Mouse (Mus musculus) hindbrain, embryonic 15.5 days (tissue): ENCODE measurements around the gene St8sia1. TPM values are rescaled to one million over a fixed set of nuclear protein-coding genes. Genes with fewer than 3 reads are reported as not detected.

Experiments used
- ATAC-seq: fragments of 200-750 bp; cut with Nextera tagmentation; 2 replicates; pipeline ENCODE4 v1.8.0; 2017; ENCODE audit warnings: low read depth, moderate number of reproducible peaks, moderate TSS enrichment; ENCODE audit not compliant: low FRiP score
- H3K27ac ChIP-seq: fragments of 300-500 bp; sonication (generic); replicated peaks from 2 replicates; pipeline ENCODE4 v1.5.1; 2015; ENCODE audit warnings: mild to moderate bottlenecking, inconsistent platforms
- H3K27me3 ChIP-seq: fragments of 300-500 bp; sonication (generic); 2 replicates; pipeline ENCODE4 v1.6.1; 2015; ENCODE audit warnings: control low read depth, inconsistent platforms
- H3K36me3 ChIP-seq: fragments of 300-500 bp; sonication (generic); 2 replicates; pipeline ENCODE4 v1.6.1; 2015; ENCODE audit warnings: control low read depth, inconsistent platforms
- H3K4me1 ChIP-seq: fragments of 300-500 bp; sonication (generic); replicated peaks from 2 replicates; pipeline ENCODE4 v1.6.1; 2015; ENCODE audit warnings: control low read depth, inconsistent platforms
- H3K4me2 ChIP-seq: fragments of 300-500 bp; sonication (generic); 2 replicates; pipeline ENCODE4 v1.6.1; 2015; ENCODE audit warnings: moderate library complexity, mild to moderate bottlenecking, inconsistent platforms
- H3K4me3 ChIP-seq: fragments of 300-500 bp; sonication (generic); 2 replicates; pipeline ENCODE4 v1.5.1; 2015; ENCODE audit warnings: mild to moderate bottlenecking, inconsistent platforms
- H3K9ac ChIP-seq: fragments of 300-500 bp; sonication (generic); 2 replicates; pipeline ENCODE4 v1.6.1; 2015; ENCODE audit warnings: inconsistent platforms
- H3K9me3 ChIP-seq: fragments of 300-500 bp; sonication (generic); 2 replicates; pipeline ENCODE4 v1.6.1; 2016; ENCODE audit warnings: control low read depth, inconsistent platforms
- WGBS: fragments of 180-500 bp; shearing (Covaris S2); methylation state at CpG from one replicate; pipeline ENCODE4 v1.1.7; 2015; 5-methylcytosine and 5-hydroxymethylcytosine counted together
- polyA plus RNA-seq: library from polyadenylated mRNA; unstranded; fragments of >200 nt; fragmentation: Nextera tagmentation; extraction: Ambion mirVana; gene quantifications from 2 replicates; pipeline ENCODE4 v1.2.1, GENCODE M21; 2015

Gene St8sia1
- polyA plus RNA-seq, 1 experiment from 2014 or later = 7.0 TPM

- H3K36me3 ChIP-seq = no peaks in the 10 kb centered on the region
- no peaks in the 10 kb centered on the region for H3K27me3 ChIP-seq
- ATAC-seq = no peak
- no peaks in the 10 kb centered on the region for H3K9me3 ChIP-seq
- H3K4me3 ChIP-seq = no peak overlapping the region
- no peak overlapping the region for H3K9ac ChIP-seq
- 73% methylated on average over 2 of the region's 2 CpGs for WGBS
- no peak overlapping the region for H3K4me2 ChIP-seq
- no peaks in the 10 kb centered on the region for H3K4me1 ChIP-seq
- no peak overlapping the region for H3K27ac ChIP-seq
These were observed 8.0 kb upstream of the St8sia1 start for GRCm38 (mm10) chr6:142972205-142972604.

GRCm38 (mm10) chr6:142967407-142967806 lies 3.2 kb upstream of the St8sia1 start:
- H3K4me1 ChIP-seq = peaks cover 9% of the 10 kb centered on the region
- H3K36me3 ChIP-seq = no peaks in the 10 kb centered on the region
- no peak overlapping the region for H3K4me3 ChIP-seq
- H3K27me3 ChIP-seq = no peaks in the 10 kb centered on the region
- H3K4me2 ChIP-seq = no peak overlapping the region
- WGBS = 90% methylated on average over 1 of the region's 1 CpGs
- no peak for ATAC-seq
- no peak overlapping the region for H3K27ac ChIP-seq
- no peaks in the 10 kb centered on the region for H3K9me3 ChIP-seq
- H3K9ac ChIP-seq = no peak overlapping the region

- Histone ChIP-seq H3K4me1 (peaks cover 34% of the 10 kb centered on the region), H3K9ac (peak overlapping the region; percentile 94), H3K9me3 (no peaks in the 10 kb centered on the region), H3K4me3 (peak overlapping the region; percentile 88), H3K36me3 (no peaks in the 10 kb centered on the region), H3K4me2 (peak overlapping the region; percentile 73), H3K27ac (peak overlapping the region; percentile 98), H3K27me3 (no peaks in the 10 kb centered on the region)
- ATAC-seq = peak; percentile 92
- WGBS = 2% methylated on average over 39 of the region's 39 CpGs
These were observed 506 bp upstream of the St8sia1 start for GRCm38 (mm10) chr6:142964531-142965385.

- peak; percentile 8; the same call in 1 of the 2 replicates for ATAC-seq
- H3K9me3 ChIP-seq = no peaks in the 10 kb centered on the region
- H3K27me3 ChIP-seq = no peaks in the 10 kb centered on the region
- H3K4me1 ChIP-seq = peaks cover 41% of the 10 kb centered on the region
- H3K4me3 ChIP-seq = peak overlapping the region; percentile 88
- 12% methylated on average over 30 of the region's 30 CpGs for WGBS
- H3K36me3 ChIP-seq = no peaks in the 10 kb centered on the region
- H3K4me2 ChIP-seq = peak overlapping the region; percentile 73
- H3K27ac ChIP-seq = peak overlapping the region; percentile 98
- peak overlapping the region; percentile 94 for H3K9ac ChIP-seq
These were observed 674 bp downstream of the St8sia1 start for GRCm38 (mm10) chr6:142963480-142964075.

GRCm38 (mm10) chr6:142962881-142963280 lies 1.4 kb downstream of the St8sia1 start:
- no peaks in the 10 kb centered on the region for H3K9me3 ChIP-seq
- H3K9ac ChIP-seq = peak overlapping the region; percentile 94; the same call in 1 of the 2 replicates
- 82% methylated on average over 14 of the region's 14 CpGs for WGBS
- H3K27me3 ChIP-seq = no peaks in the 10 kb centered on the region
- H3K4me2 ChIP-seq = peak overlapping the region; percentile 73
- peak overlapping the region; percentile 98; the same call in 1 of the 2 replicates for H3K27ac ChIP-seq
- H3K4me1 ChIP-seq = peaks cover 41% of the 10 kb centered on the region
- ATAC-seq = no peak
- peak overlapping the region; percentile 88 for H3K4me3 ChIP-seq
- H3K36me3 ChIP-seq = no peaks in the 10 kb centered on the region

- Histone ChIP-seq H3K27me3 (no peaks in the 10 kb centered on the region), H3K4me2 (peak overlapping the region; percentile 73), H3K9ac (0 out of 2 replicates have a peak overlapping the region, but pooled peaks have one; percentile 15), H3K27ac (no peak overlapping the region), H3K4me1 (peaks cover 41% of the 10 kb centered on the region), H3K9me3 (no peaks in the 10 kb centered on the region), H3K36me3 (no peaks in the 10 kb centered on the region), H3K4me3 (peak overlapping the region; percentile 88)
- WGBS = 56% methylated on average over 10 of the region's 10 CpGs
- no peak for ATAC-seq
These were observed 1.8 kb downstream of the St8sia1 start for GRCm38 (mm10) chr6:142962476-142962875.

GRCm38 (mm10) chr6:142961721-142962455 lies 2.4 kb downstream of the St8sia1 start:
- Histone ChIP-seq H3K9me3 (no peaks in the 10 kb centered on the region), H3K9ac (0 out of 2 replicates have a peak overlapping the region, but pooled peaks have one; percentile 15), H3K4me3 (peak overlapping the region; percentile 88), H3K4me1 (peaks cover 41% of the 10 kb centered on the region), H3K36me3 (no peaks in the 10 kb centered on the region), H3K4me2 (peak overlapping the region; percentile 73), H3K27ac (no peak overlapping the region), H3K27me3 (no peaks in the 10 kb centered on the region)
- WGBS = 65% methylated on average over 9 of the region's 9 CpGs
- ATAC-seq = no peak

- H3K36me3 ChIP-seq = no peaks in the 10 kb centered on the region
- H3K4me3 ChIP-seq = no peak overlapping the region
- no peak for ATAC-seq
- WGBS = 96% methylated on average over 4 of the region's 4 CpGs
- H3K4me2 ChIP-seq = no peak overlapping the region
- no peak overlapping the region for H3K9ac ChIP-seq
- H3K27ac ChIP-seq = no peak overlapping the region
- no peaks in the 10 kb centered on the region for H3K9me3 ChIP-seq
- peaks cover 24% of the 10 kb centered on the region for H3K4me1 ChIP-seq
- H3K27me3 ChIP-seq = no peaks in the 10 kb centered on the region
These were observed 7.7 kb downstream of the St8sia1 start for GRCm38 (mm10) chr6:142956556-142956955.

GRCm38 (mm10) chr6:142955281-142955680 lies 9.0 kb downstream of the St8sia1 start:
- Histone ChIP-seq H3K36me3 (no peaks in the 10 kb centered on the region), H3K27me3 (no peaks in the 10 kb centered on the region), H3K4me3 (no peak overlapping the region), H3K9ac (no peak overlapping the region), H3K4me1 (peaks cover 13% of the 10 kb centered on the region), H3K4me2 (no peak overlapping the region), H3K27ac (no peak overlapping the region), H3K9me3 (no peaks in the 10 kb centered on the region)
- WGBS = 96% methylated on average over 3 of the region's 3 CpGs
- no peak for ATAC-seq

- Histone ChIP-seq H3K4me2 (no peak overlapping the region), H3K4me1 (peaks cover 16% of the 10 kb centered on the region), H3K36me3 (no peaks in the 10 kb centered on the region), H3K27ac (no peak overlapping the region), H3K9ac (no peak overlapping the region), H3K27me3 (no peaks in the 10 kb centered on the region), H3K4me3 (no peak overlapping the region), H3K9me3 (no peaks in the 10 kb centered on the region)
- ATAC-seq = no peak
These were observed 11.1 kb downstream of the St8sia1 start for GRCm38 (mm10) chr6:142953189-142953588.

- 88% methylated on average over 7 of the region's 7 CpGs for WGBS
- no peak for ATAC-seq
- H3K4me3 ChIP-seq = no peak overlapping the region
- H3K9ac ChIP-seq = no peak overlapping the region
- no peaks in the 10 kb centered on the region for H3K36me3 ChIP-seq
- H3K9me3 ChIP-seq = no peaks in the 10 kb centered on the region
- no peak overlapping the region for H3K27ac ChIP-seq
- H3K4me1 ChIP-seq = peaks cover 16% of the 10 kb centered on the region
- no peak overlapping the region for H3K4me2 ChIP-seq
- H3K27me3 ChIP-seq = no peaks in the 10 kb centered on the region
These were observed 11.8 kb downstream of the St8sia1 start for GRCm38 (mm10) chr6:142952361-142952954.
